Mouse (Mus musculus): ENCODE results near the gene Epb41.
A peak's percentile ranks its signal among the peaks of the same experiment; 100 is the strongest.

Epb41 gene

DNA sequence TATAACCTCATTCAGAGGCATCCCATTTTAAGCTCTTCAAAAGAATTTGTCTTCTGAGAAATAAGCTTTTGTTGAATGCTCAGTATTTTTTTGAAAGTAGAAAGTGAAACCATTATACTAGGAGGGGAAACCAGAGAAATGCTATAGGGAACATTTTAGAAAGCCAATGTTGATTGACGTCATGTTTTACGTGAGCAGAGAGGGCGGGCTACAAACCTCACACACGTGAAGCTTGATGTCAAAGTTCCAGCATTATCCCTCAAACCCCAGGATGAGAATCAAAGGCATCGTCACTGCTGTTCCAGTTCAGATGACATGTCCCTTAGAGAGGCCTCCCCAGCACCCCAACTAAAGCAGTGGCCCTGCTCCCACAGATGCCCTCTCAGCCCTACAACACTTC lies 66.9 kb downstream of the Epb41 start:
- DNase-seq (ENCODE audit: low read depth, low spot score), result no peak

GRCm38 (mm10) chr4:132007123-132007522 lies 68.0 kb downstream of the Epb41 start:
- DNase-seq (ENCODE audit: low read depth, low spot score), result no peak

- DNase-seq (ENCODE audit: low read depth, low spot score), result peak; percentile 74
Observed at GRCm38 (mm10) chr4:131998641-131999040, 76.5 kb downstream of the Epb41 start.

- DNase-seq (ENCODE audit: low read depth, low spot score), result no peak
Observed at GRCm38 (mm10) chr4:131997476-131997875, 77.6 kb downstream of the Epb41 start.

DNA sequence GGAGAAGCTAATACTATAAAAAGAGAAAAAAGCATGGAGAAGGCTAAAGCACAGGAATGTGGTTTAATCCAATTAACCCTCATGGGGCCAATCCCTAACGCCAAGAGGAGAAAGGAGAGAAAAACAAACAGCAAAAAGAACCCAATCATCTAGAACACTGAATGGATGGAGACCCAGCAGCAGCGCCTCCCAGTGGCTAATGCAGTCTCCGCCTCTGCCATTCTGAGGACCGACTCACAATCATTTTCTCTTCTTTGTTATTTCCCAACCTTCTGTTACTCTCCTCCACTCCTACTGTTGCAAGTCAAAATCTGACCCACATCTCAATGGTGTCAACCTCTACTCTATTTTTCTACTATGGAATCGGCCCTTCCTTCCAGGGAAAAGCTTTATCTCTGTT lies 78.1 kb downstream of the Epb41 start:
- no peak for DNase-seq (ENCODE audit: low read depth, low spot score)

GRCm38 (mm10) chr4:131993792-131994191 lies 81.3 kb downstream of the Epb41 start:
- DNase-seq (ENCODE audit: low read depth, low spot score), result no peak

- DNase-seq (ENCODE audit: low read depth, low spot score), result no peak
Observed at GRCm38 (mm10) chr4:131982881-131983538, 92.1 kb downstream of the Epb41 start.

DNA sequence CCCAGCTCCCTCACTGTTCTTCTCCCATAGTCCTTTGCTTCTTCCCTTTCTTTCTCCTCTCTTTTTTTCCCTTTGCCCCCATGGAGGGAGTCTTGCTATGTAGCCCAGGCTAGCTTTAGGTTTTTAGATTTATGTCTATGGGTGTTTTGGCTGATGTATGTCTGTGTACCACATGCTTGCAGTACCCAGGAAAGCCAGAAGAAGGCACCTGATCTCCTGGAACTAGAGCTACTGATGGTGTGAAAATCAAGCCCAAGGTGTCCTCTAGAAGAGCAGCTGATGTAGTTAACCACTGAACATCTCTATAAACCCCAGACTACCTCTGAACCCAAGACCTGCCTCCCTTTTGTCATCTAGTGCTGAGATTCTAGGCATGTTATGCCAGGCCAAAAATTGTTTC lies 93.4 kb downstream of the Epb41 start:
- DNase-seq (ENCODE audit: low read depth, low spot score), result no peak

DNA sequence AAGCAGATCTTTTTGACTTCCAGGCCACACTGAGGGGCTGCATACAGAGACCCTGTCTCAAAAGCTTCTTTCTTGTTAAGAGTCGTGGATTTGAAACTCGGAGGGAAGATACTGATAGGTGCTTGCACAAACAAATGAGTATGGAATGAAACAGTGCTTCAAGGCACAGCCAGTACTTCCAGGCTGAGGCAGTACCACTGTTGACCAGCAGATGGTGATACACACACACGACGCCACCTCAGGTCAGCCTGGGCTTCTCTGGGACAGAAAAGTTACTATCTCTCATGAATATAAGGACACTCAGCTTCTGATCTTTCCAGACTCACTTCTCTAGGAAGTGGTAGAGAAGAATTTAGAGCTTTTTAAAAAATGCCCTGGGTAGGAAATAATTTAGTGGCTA lies 97.9 kb downstream of the Epb41 start:
- peak; percentile 64 for DNase-seq (ENCODE audit: low read depth, low spot score)

- no peak for DNase-seq (ENCODE audit: low read depth, low spot score)
Observed at GRCm38 (mm10) chr4:131970244-131970853, 104.8 kb downstream of the Epb41 start.

- no peak for DNase-seq (ENCODE audit: low read depth, low spot score)
Observed at GRCm38 (mm10) chr4:131968873-131969272, 106.2 kb downstream of the Epb41 start.

- DNase-seq (ENCODE audit: low read depth, low spot score), result no peak
Observed at GRCm38 (mm10) chr4:131957161-131957560, 118.0 kb downstream of the Epb41 start.

GRCm38 (mm10) chr4:131950657-131951056 lies 124.5 kb downstream of the Epb41 start:
- DNase-seq (ENCODE audit: low read depth, low spot score), result no peak

GRCm38 (mm10) chr4:131949903-131950302 lies 125.2 kb downstream of the Epb41 start:
- no peak for DNase-seq (ENCODE audit: low read depth, low spot score)

DNA sequence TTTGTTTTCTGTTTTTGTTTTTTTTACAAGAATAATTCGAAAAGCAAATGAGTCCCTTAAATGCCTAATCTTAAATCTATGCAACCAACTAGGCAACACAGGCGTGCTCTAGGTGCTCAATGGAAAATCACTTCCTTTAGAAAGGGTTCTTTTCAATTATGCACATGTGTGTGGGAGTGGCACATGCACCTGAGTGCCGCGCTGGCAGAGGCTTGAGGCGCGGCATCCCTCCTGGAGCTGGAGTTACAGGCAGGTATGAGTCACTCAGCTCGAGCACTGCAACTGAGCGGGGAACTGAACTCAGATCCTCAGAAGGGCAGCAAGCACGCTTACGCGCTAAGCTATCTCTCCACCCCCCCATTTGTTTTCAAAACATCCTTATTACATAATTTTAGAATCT lies 127.3 kb downstream of the Epb41 start:
- DNase-seq (ENCODE audit: low read depth, low spot score), result no peak

DNA sequence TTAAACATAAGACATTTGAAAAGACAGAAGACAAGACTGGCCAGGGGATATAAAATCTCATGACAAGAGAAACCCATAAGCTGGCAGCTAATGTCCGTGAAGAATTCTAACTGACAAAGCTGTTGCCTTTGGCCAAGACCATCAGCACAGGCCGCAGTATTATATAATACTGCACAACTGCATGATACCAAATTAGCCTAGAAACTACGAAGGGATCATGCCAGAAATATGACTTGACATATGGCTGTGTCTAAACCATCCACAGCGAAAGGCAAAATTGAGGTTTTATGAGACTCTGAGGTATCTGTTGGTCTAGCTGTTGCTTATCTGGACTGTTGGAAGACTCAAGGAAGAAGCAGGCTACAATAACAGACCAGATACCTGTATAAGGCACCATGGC lies 134.3 kb downstream of the Epb41 start:
- DNase-seq (ENCODE audit: low read depth, low spot score), result no peak

DNA sequence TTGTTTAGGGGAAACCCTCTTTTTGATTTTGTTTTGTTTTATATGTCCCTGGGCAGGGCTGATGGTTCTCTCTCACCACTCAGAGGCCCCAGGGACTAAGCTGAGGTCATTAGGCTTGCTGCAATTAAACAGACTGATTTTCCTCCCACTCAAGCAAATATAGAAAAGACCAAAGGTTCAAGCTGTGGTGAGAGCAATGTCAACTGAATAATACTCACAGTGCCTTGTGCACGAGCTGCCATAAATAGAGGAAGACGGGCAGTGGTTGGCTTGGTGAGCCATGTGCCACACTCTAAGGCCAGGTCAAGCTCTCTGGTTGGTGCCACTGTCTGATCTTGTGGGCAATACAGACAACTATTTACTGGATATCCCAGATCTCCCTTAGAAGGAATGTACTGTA lies 135.7 kb downstream of the Epb41 start:
- DNase-seq (ENCODE audit: low read depth, low spot score), result no peak

DNA sequence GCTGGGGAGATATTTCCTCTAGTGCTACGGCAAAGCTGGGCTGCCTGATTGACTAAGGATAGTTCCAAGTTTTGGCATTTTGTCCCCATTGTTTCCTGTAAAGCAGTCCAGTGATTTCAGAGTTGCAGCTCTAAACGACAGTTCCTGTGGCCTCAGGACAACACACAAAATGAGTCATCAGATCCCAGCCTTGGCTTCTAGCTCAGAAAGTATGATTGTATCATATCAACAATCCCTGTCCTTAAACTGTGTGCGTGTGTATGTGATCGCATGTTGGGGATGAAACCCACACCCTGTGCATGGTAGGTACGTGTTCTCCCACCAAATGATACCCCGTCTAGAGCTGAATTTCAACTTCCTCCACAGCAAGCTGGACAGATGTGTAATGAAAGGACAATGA lies 146.0 kb downstream of the Epb41 start:
- DNase-seq (ENCODE audit: low read depth, low spot score), result no peak

- peak; percentile 56 for DNase-seq (ENCODE audit: low read depth, low spot score)
Observed at GRCm38 (mm10) chr4:131924096-131924810, 150.9 kb downstream of the Epb41 start.

- DNase-seq (ENCODE audit: low read depth, low spot score), result no peak
Observed at GRCm38 (mm10) chr4:131922404-131922803, 152.7 kb downstream of the Epb41 start.

- DNase-seq (ENCODE audit: low read depth, low spot score), result no peak
Observed at GRCm38 (mm10) chr4:131921461-131922346, 153.4 kb downstream of the Epb41 start, which contains the start of gene Tmem200b. Gene Tmem200b, plus strand, starts transcription at chr4:131921771.
